Mouse (Mus musculus): Measurements from ENCODE around the gene Fgr. TPM values are rescaled to one million over a fixed set of nuclear protein-coding genes. Genes with fewer than 3 reads are reported as not detected.

Fgr gene
- polyA plus RNA-seq, 1 experiment from 2014 or later = not detected

- WGBS = 25% methylated on average over 3 of the region's 4 CpGs
- no peaks in the 10 kb centered on the region; the same call in 1 of the 2 replicates for H3K36me3 ChIP-seq
- no peak overlapping the region for H3K4me3 ChIP-seq
- no peaks in the 10 kb centered on the region for H3K9me3 ChIP-seq
- H3K4me2 ChIP-seq = peak overlapping the region; percentile 33; the same call in 1 of the 2 replicates
- ATAC-seq (ENCODE audit: low read depth) = no peak; the same call in 1 of the 2 replicates
- peak overlapping the region; percentile 79 for H3K27ac ChIP-seq (replicated peaks)
- peaks cover 87% of the 10 kb centered on the region for H3K4me1 ChIP-seq (replicated peaks)
- peak overlapping the region; percentile 23; the same call in 1 of the 2 replicates for H3K9ac ChIP-seq
- H3K27me3 ChIP-seq = no peaks in the 10 kb centered on the region
These were observed 50.5 kb downstream of the Fgr start for GRCm38 (mm10) chr4:133024404-133024803.

GRCm38 (mm10) chr4:133024969-133025685 lies 51.2 kb downstream of the Fgr start:
- Histone ChIP-seq H3K9me3 (no peaks in the 10 kb centered on the region), H3K4me1 (replicated peaks) (peaks cover 84% of the 10 kb centered on the region), H3K4me2 (peak overlapping the region; percentile 33), H3K27ac (replicated peaks) (peak overlapping the region; percentile 79), H3K9ac (peak overlapping the region; percentile 23), H3K36me3 (no peaks in the 10 kb centered on the region; the same call in 1 of the 2 replicates), H3K4me3 (no peak overlapping the region), H3K27me3 (no peaks in the 10 kb centered on the region)
- ATAC-seq (ENCODE audit: low read depth) = peak; percentile 17; the same call in 1 of the 2 replicates
- whole genome bisulfite sequencing = 27% methylated on average over 9 of the region's 10 CpGs

DNA sequence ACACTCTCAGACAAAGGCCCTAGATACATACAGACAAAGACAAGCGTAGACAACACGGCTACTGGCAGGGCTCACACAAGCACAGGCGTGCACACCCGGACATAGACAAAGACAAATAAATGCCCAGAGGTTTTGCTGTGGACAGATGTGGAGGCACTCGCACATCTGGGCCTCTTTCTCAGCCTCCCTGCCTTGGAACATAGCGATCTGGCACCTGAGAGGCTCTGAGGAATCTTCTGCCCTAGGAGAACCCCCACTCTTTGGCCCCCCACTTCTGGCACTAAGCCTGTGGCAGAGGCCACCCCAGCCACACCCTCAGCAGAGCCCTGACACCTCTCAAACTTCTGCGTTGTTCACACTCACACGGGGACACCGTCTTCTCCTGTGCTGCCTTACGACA lies 52.4 kb downstream of the Fgr start:
- H3K27ac ChIP-seq (replicated peaks) = peak overlapping the region; percentile 79
- 71% methylated on average over 10 of the region's 10 CpGs for WGBS
- H3K4me3 ChIP-seq = no peak overlapping the region
- H3K9ac ChIP-seq = peak overlapping the region; percentile 23; the same call in 1 of the 2 replicates
- H3K27me3 ChIP-seq = no peaks in the 10 kb centered on the region
- H3K4me2 ChIP-seq = no peak overlapping the region
- no peaks in the 10 kb centered on the region for H3K9me3 ChIP-seq
- H3K36me3 ChIP-seq = no peaks in the 10 kb centered on the region; the same call in 1 of the 2 replicates
- H3K4me1 ChIP-seq (replicated peaks) = peaks cover 73% of the 10 kb centered on the region
- ATAC-seq (ENCODE audit: low read depth) = no peak

DNA sequence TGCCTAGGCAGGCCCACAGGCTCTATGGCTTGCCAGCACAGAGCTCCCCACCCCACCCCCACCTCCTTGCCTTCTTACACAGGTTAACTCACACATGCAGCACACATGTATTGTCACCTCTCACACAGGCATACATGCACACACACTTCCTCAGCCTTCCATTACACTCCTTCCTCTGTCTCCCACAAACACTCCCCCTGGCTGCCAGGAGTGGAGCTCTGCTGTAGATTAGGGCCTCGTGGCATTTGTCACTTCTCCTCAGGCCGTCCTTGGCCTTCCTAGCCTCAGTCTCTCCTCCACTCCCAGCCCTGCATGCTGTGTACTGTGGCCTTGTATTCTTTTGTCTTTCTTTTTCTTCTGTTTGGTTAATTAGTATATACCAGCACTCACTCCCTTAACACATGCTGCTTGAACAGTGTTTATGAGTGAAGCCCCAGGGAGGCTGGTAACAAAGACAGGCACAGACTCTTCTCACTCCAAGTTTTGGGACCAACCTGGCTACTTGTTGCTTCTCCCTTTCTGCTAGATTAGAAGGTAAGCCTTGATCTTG lies 53.0 kb downstream of the Fgr start:
- WGBS = 23% methylated on average over 2 of the region's 2 CpGs

DNA sequence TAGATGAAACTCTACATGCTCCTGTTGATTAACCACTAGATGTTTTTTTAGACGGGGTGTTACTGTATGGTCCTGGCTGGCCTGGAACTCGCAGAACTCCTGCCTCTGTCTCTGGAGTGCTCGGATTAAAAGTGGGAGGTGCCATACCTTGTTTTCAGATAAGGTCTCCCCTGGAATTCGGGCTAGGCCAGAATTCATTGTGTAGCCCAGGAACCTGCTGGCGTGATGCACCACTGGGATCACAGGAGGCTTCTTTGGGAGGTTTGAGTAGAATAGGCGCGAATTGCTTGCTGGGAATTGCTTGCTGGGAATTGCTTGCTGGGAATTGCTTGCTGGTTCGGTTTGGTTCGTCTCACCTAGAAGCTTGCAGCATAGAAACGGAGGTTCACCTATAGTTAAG lies 53.8 kb downstream of the Fgr start:
- H3K36me3 ChIP-seq = no peaks in the 10 kb centered on the region; the same call in 1 of the 2 replicates
- H3K4me2 ChIP-seq = no peak overlapping the region
- peaks cover 58% of the 10 kb centered on the region for H3K4me1 ChIP-seq (replicated peaks)
- no peaks in the 10 kb centered on the region for H3K9me3 ChIP-seq
- no peak for ATAC-seq (ENCODE audit: low read depth)
- H3K4me3 ChIP-seq = no peak overlapping the region
- no peaks in the 10 kb centered on the region for H3K27me3 ChIP-seq
- H3K9ac ChIP-seq = no peak overlapping the region
- H3K27ac ChIP-seq (replicated peaks) = no peak overlapping the region
- WGBS = 76% methylated on average over 10 of the region's 10 CpGs

More for the DNA sequence above, 53.0 kb downstream of the Fgr start:
- Histone ChIP-seq H3K4me2 (no peak overlapping the region), H3K9ac (no peak overlapping the region), H3K36me3 (no peaks in the 10 kb centered on the region; the same call in 1 of the 2 replicates), H3K9me3 (no peaks in the 10 kb centered on the region), H3K4me1 (replicated peaks) (peaks cover 67% of the 10 kb centered on the region), H3K4me3 (no peak overlapping the region), H3K27me3 (no peaks in the 10 kb centered on the region), H3K27ac (replicated peaks) (peak overlapping the region; percentile 79; the same call in 1 of the 2 replicates)
- no peak for ATAC-seq (ENCODE audit: low read depth)

GRCm38 (mm10) chr4:133028193-133028592 lies 54.3 kb downstream of the Fgr start:
- Histone ChIP-seq H3K4me2 (no peak overlapping the region), H3K4me1 (replicated peaks) (peaks cover 54% of the 10 kb centered on the region), H3K4me3 (no peak overlapping the region), H3K9ac (no peak overlapping the region), H3K27ac (replicated peaks) (no peak overlapping the region), H3K36me3 (no peaks in the 10 kb centered on the region; the same call in 1 of the 2 replicates), H3K9me3 (no peaks in the 10 kb centered on the region), H3K27me3 (no peaks in the 10 kb centered on the region)
- no peak for ATAC-seq (ENCODE audit: low read depth)
- WGBS = 89% methylated on average over 6 of the region's 6 CpGs

DNA sequence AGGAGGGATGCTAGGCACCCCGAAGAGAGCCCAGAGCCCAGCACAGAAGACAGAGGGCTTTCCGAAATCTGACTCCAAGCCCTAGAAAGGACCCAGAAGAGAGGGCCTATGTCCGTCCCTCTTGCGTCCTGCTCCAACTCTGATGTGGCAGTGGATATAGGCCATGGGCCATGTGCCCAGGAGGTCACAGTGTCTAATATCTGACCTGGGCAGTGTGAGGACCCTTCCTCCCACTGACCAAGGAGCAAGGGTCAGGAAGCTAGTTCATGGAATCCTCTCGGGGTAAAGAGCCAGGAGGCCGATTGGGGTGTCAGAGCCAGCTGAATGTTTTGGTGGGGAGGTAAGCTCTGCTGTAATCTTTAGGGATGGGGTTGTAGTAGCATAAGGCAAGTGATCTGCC lies 55.0 kb downstream of the Fgr start:
- H3K9ac ChIP-seq = no peak overlapping the region
- 93% methylated on average over 6 of the region's 6 CpGs for WGBS
- ATAC-seq (ENCODE audit: low read depth) = no peak
- H3K4me3 ChIP-seq = no peak overlapping the region
- H3K27ac ChIP-seq (replicated peaks) = no peak overlapping the region
- no peaks in the 10 kb centered on the region for H3K9me3 ChIP-seq
- peaks cover 47% of the 10 kb centered on the region for H3K4me1 ChIP-seq (replicated peaks)
- H3K4me2 ChIP-seq = no peak overlapping the region
- H3K36me3 ChIP-seq = no peaks in the 10 kb centered on the region; the same call in 1 of the 2 replicates
- H3K27me3 ChIP-seq = no peaks in the 10 kb centered on the region

DNA sequence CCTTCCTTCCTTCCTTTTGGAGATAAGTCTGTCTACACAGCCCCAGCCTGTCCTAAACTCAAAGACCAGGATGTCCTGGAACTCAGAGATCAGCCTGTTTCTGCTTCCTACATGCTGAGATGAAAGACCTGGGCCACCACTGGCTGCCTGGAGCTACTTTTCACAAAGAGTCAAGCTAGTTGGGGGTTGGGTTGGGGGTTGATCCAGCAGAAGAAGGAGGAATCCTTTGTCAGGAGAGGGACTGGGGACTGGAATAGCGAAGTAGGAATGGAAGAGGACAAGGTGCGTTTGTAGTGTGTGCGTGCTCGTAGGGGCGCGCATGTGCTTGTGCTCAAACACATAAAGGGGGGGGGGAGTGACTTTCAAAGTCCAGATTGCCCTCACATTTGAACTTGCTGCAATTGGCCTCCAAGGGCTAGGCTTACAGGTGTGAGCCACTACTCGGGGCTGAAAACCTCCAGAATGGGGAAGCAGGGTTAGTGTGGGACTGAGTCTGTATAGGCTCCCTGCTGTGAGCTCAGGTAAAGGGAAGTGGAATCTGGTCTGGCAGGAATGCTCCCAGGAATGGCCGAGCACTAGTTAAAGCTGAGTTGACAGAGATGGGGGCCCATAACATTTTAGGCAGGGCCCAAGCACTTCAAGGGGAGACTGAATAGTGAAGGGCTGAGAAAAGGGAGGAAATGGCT lies 58.7 kb downstream of the Fgr start:
- peaks cover 27% of the 10 kb centered on the region for H3K4me1 ChIP-seq (replicated peaks)
- no peak overlapping the region for H3K4me3 ChIP-seq
- H3K9ac ChIP-seq = no peak overlapping the region
- no peaks in the 10 kb centered on the region for H3K9me3 ChIP-seq
- ATAC-seq (ENCODE audit: low read depth) = no peak
- no peak overlapping the region for H3K4me2 ChIP-seq
- no peaks in the 10 kb centered on the region; the same call in 1 of the 2 replicates for H3K36me3 ChIP-seq
- H3K27me3 ChIP-seq = peaks cover 17% of the 10 kb centered on the region
- no peak overlapping the region for H3K27ac ChIP-seq (replicated peaks)
- WGBS = 93% methylated on average over 8 of the region's 8 CpGs

- 80% methylated on average over 10 of the region's 10 CpGs for WGBS
- H3K9ac ChIP-seq = no peak overlapping the region
- H3K4me2 ChIP-seq = no peak overlapping the region
- H3K27me3 ChIP-seq = peaks cover 25% of the 10 kb centered on the region
- no peaks in the 10 kb centered on the region for H3K36me3 ChIP-seq
- ATAC-seq (ENCODE audit: low read depth) = no peak
- H3K9me3 ChIP-seq = no peaks in the 10 kb centered on the region
- no peak overlapping the region for H3K27ac ChIP-seq (replicated peaks)
- H3K4me3 ChIP-seq = no peak overlapping the region
- H3K4me1 ChIP-seq (replicated peaks) = peaks cover 39% of the 10 kb centered on the region
These were observed 60.6 kb downstream of the Fgr start for GRCm38 (mm10) chr4:133034478-133034877.

- Histone ChIP-seq H3K4me1 (replicated peaks) (peaks cover 45% of the 10 kb centered on the region), H3K36me3 (no peaks in the 10 kb centered on the region), H3K4me3 (no peak overlapping the region), H3K9ac (no peak overlapping the region; the same call in 1 of the 2 replicates), H3K4me2 (no peak overlapping the region), H3K9me3 (no peaks in the 10 kb centered on the region), H3K27ac (replicated peaks) (no peak overlapping the region), H3K27me3 (peaks cover 30% of the 10 kb centered on the region)
- no peak for ATAC-seq (ENCODE audit: low read depth)
- 91% methylated on average over 1 of the region's 1 CpGs for WGBS
These were observed 61.6 kb downstream of the Fgr start for GRCm38 (mm10) chr4:133035446-133035845.

GRCm38 (mm10) chr4:133035946-133036345 lies 62.1 kb downstream of the Fgr start:
- ATAC-seq (ENCODE audit: low read depth) = no peak
- 71% methylated on average over 3 of the region's 3 CpGs for WGBS
- Histone ChIP-seq H3K4me1 (replicated peaks) (peaks cover 50% of the 10 kb centered on the region), H3K4me3 (no peak overlapping the region), H3K9me3 (no peaks in the 10 kb centered on the region), H3K27me3 (peaks cover 30% of the 10 kb centered on the region), H3K27ac (replicated peaks) (no peak overlapping the region), H3K9ac (no peak overlapping the region), H3K36me3 (no peaks in the 10 kb centered on the region), H3K4me2 (no peak overlapping the region)

DNA sequence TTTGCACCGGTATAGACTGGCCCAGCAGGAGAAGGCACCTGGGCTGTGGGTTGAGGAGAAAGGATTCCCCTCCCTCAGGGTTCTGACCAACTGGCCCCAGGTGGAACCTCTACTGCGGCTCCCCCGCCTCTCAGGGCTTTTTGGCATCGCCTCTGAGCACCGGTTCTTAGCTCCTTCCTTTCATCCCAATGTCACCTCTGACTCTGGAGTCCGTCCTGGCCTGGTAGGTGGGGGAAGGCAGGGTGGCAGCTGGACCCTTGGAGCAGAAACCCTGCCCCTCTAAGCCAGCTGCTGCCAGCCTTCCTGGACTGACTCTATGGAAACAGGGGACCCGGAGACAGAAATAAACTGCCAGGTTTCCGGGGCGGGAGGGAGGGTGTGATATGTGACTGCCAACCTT lies 63.4 kb downstream of the Fgr start:
- Histone ChIP-seq H3K9ac (peak overlapping the region; percentile 43; the same call in 1 of the 2 replicates), H3K9me3 (no peaks in the 10 kb centered on the region), H3K4me3 (no peak overlapping the region), H3K4me1 (replicated peaks) (peaks cover 63% of the 10 kb centered on the region), H3K27me3 (peaks cover 30% of the 10 kb centered on the region), H3K4me2 (no peak overlapping the region), H3K27ac (replicated peaks) (no peak overlapping the region), H3K36me3 (no peaks in the 10 kb centered on the region)
- no peak for ATAC-seq (ENCODE audit: low read depth)
- 31% methylated on average over 9 of the region's 9 CpGs for WGBS

All from neural tube, embryonic 13.5 days (tissue).